Mouse (Mus musculus) layer of hippocampus, postnatal 14 days (tissue): Measurements from ENCODE around the gene Orc2. TPM values are rescaled to one million over a fixed set of nuclear protein-coding genes. Genes with fewer than 3 reads are reported as not detected.
A peak's percentile ranks its signal among the peaks of the same experiment; 100 is the strongest.

ENCODE experiments used
- DNase-seq, 2 experiments: peaks; one replicate each; pipeline ENCODE4 v3.0.0; 2021 to 2022; ENCODE audit warnings: low spot score in 2 of 2, mixed read lengths in 1 of 2
- long read RNA-seq, 2 experiments: library from polyadenylated mRNA; stranded (forward); transcript quantifications; one replicate each; pipeline ENCODE4 v2.0.0; 2021
- total RNA-seq, 2 experiments: library from RNA; stranded (reverse); gene quantifications; 2 replicates each; pipeline ENCODE4 v1.2.3; 2021

The Orc2 gene
- total RNA-seq: 10 to 100 TPM; 26.8 to 28.3 TPM
- long read RNA-seq, experiment 1, transcript Orc2-201 (18 exons, 3,561 nt): major isoform, 8 of 12 reads
- long read RNA-seq, experiment 1, partial matches to known transcripts: 0 of 12 reads
- long read RNA-seq, experiment 1, other reads (novel, unspliced or antisense): 4 of 12 reads
- long read RNA-seq, experiment 2, transcript Orc2-201 (18 exons, 3,561 nt): major isoform, 16 of 29 reads
- long read RNA-seq, experiment 2, partial matches to known transcripts: 2 of 29 reads
- long read RNA-seq, experiment 2, other reads (novel, unspliced or antisense): 11 of 29 reads

DNA sequence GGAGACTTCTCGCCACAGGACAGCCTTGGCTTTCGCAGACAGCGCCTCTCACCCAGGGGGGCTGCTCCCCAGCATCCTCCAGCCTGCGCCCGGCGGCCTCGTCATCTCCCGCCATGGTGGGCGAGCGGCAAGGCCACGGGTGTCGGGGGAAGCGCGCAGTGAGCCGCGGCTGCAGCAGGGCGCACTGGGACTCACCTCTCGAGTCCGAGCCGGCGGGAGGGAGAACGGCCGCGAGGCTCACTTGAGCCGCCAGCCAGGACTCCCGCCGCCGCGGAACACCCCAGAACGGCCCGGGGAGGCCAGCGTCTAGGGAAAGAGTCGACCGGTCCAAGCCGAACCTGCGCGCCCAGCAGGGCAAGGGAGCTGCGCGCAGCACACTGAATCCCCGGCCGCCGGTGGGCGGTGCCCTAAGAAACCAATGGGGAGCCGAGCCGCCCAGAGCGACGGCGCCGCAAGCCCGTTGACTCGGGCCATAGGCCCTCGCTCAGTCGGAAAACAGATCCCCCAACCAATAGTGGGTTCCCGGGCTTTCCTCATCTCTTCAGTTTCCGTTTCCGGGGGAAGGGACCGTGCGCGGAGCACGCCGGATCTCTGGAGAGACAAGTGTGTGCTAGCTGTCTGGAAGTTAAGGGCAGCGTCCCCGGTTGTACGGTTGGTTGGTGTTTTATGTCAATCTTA lies at the start of gene Orc2:
TSS of gene Orc2 (minus strand) at position 533 of the 678 bp plus-strand sequence.
- DNase-seq: peak; percentile 85 to 95

DNA sequence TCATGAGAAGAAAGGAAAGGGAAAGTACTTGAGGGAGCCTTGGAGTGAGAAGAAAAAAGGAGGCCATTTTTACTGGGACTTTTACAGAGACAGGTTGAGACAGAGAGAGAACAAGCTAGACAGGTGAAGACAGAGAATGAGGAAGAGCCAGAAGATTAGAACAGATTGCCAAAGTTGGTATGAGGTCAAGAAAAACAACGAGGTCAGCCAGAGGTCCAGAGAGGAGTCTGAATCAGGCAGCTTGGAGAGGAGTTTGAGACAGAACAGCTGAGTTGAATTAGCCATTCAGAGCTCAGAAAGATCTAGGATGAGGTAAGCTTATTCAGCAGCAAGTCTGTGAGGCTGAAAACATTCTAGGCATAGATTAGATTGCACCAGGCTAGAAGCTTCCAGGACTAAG lies 36.5 kb upstream of the Orc2 start:
- no peak for DNase-seq

DNA sequence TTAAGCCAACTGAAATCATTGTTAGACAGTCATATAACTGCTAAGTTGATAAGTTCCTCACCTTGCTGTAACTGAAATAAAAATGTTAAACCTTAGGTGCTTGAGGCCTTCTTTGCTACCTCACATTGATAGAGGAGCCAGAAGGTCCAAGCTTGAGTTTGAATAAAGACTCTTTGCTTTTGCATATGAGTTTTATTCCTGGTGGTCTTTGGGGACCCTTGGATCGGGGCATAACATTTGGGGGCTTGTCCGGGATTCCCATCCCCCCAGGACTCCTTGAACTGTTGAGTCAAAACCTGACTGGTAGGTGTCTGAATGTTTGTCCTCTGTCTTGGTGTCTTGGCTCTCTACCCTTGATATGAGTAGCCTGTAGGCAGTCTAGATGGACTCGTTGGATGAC lies 2.3 kb upstream of the Orc2 start:
- no peak for DNase-seq

DNA sequence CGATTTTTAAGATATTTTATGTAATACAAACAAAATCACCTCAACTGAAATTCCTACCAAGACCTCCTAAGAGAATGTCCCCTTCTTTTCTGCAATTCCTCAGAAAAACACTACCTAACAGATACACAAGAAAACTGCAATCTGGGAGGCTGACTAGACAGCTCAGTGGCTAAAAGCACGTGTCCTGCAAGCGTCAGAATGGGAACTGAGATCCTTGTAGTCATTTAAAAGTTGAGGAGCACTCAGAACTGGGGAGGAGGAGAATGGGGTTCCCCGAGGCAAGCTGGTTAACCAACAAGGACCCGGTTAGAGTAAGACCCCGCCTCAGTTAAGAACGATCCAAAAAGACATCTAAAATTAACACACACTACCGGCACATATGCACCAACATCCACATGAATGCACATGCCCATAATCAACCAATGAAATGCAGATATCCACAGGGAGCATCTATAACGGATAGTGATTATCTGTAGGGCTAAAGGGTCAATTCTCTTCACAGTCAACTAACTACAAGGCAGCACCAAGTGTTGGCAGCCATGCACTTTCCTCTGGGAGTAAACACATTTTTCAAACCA lies 1.0 kb downstream of the Orc2 start:
- no peak for DNase-seq

DNA sequence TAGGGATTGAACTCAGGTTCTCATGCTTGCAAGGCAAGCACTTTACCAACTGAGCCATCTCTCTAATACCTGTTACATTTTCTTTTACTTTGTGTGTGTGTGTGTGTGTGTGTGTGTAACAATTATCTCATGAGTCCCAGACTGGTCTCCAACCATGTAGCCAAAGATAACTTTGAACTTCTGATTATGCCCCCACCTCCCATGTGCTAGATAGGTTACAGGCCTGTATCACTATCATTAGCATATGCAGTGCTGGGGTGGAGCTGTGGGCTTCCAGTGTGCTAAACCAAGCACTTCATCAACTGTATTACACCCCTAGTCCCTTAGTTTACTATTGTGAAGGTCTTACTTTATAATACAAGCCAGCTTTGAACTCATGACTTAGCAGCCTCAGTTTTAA lies 1.8 kb downstream of the Orc2 start:
- DNase-seq: no peak

DNA sequence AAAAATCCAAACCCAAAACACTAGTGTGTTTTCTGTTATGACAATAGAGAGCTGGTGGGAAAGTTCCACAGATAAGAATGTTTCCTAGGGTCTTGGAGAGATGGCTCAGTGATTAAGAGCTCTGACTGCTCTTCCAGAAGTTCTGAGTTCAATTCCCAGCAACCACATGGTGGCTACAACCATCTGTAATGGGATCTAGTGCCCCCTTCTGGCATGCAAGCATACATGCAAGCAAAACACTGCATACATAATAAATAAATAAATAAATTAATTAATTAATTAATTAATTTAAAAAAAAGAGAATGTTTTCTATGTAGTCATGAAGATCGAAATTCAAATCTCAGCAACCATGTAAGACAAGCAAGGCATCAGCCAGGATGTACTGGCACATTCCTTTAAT lies 6.2 kb downstream of the Orc2 start:
- DNase-seq: no peak

DNA sequence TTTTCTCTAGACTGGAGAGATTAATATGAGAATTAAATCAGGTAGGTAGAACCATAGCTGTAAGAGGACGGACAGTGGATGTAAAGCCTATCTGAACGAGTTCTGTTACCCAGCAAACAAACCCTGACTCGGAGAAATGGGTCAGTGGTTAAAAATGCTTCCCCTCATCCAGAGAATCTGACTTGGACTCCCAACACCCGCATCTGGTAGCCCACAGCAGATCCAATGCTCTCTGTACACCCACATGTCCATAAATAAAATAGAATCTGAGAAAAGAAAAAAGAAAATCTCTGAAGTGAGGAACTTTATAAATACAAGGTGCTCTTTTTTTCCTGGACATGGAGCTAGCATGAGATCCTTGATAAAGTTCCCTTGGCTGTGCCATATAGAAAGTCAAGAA lies 7.2 kb downstream of the Orc2 start:
- DNase-seq: no peak

DNA sequence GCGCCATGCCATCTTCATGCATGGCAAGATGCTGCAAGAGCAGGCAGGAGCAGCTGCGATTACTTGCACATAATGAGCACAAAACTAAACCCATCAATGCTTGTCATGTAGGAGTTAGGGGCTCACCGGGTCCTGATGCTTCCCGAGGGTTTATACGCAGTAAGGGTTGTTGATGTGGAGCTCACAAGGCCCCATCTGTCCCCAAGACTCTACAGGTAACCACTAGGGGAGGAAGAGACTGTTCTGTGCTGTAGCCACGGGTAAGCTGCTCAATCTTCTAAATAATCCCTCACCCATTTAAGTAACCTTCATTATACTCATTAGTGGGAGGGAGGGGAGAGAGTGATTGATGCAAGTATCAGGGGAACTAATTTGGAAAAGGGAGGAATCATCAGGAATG lies 9.3 kb downstream of the Orc2 start:
- DNase-seq: no peak

DNA sequence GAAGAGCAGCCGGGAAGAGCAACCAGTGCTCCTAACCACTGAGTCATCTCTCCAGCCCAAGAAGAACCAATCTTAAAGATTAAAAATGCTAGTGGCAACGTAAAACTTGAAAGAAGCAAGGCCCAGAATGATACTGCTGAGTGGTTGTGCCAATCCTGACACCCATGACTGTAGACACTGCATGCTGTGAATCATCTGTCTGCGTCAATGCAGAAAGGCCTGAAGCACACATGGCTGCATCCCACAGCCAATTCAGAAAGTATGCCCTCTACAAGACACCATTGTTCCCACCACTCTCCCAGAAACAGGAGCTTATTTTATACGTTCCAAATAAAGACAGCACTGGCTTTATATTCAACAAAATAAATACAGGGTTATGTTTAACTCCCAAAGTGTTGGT lies 22.3 kb downstream of the Orc2 start:
- no peak for DNase-seq

DNA sequence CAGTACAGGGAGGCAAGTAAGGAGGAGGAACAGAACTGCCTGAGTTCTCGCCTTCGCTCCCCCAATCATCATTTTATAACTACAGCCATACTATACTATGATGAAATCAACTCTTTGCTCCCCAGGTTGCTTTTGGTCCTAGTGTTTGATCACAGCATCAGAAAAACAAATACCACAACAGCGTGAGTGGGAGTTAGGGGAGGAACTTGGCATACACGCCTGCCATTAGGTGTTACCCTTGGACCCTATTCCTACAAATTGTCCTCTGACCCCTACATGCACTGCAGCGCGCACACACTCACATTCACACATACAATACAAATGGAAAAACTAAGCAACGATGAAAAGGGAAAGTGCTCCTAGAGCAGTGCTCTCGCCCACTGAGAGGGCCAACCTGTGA lies 29.2 kb downstream of the Orc2 start:
- DNase-seq: no peak

DNA sequence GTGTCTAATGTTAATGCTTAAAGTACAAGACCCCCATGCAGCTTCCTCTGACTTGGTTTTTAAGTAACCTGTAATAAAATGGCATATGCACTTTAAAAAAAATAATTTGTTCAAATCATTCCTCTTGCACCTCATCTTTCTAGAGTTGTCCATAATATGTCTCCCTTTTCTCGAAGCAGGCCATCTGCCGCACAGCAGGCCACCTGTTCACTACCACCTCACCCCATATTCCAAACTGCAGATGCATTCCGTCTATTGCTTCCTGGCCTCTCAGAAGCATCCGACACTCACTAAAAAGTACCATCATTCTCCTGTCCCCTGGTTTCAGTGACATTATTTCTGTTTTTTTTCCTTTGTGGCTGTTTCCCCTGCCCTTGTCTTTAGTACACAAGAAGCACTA lies 39.3 kb downstream of the Orc2 start:
- no peak for DNase-seq

DNA sequence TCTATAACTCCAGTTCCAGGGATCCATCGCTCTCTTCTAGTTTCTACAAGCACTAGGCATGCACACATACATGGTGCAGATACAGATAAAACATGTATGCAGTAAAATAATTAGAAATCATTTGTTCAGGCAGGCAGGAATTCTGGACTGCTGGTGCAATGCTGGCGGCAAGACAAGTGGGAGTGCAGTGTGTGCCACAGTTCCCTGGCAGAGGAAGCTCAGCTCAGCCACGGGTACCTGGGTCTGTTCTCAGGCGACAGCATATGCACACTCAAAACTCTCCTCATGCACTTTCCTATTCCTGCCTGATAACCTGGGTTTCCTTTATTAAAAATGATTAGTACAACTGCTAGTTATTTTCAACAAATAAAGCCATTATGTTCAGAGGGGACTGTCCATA lies 39.9 kb downstream of the Orc2 start:
- no peak for DNase-seq

DNA sequence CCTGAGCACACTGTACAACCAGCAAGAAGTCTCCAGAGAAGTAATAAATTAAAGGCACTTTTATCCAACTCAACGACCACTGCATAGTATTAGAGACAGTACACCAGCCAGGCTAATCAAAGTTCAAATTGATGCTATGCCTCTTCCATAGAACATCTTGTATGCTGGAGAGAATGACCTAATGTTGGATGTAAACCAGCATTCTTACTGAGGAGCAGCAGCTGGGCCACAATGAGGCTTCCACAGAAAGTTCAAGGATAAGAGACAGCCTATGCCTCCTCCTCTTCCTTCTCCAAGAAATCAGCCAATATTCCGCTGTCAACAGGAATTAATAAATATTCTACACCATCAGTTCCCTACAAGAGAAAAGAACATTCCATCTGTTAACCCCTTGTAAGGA lies 41.0 kb downstream of the Orc2 start:
- no peak for DNase-seq

DNA sequence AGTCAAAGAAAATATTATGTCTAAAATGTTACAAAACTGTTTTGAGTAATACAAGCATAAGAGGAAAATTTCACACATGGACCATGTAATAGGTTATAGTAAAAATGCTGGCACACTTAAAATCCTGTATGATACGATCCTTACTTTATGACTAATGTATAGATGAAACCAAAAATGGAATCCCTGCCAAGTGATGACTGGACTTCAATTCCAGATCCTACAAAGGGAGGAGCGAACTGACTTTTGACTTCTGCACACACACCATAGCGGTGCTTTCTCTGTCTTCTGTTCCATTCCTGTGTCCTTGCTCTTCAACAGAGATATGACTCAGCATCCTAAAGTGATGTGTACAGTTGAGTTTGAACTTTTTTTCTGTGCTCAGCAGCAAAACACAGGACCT lies 44.3 kb downstream of the Orc2 start:
- no peak for DNase-seq

DNA sequence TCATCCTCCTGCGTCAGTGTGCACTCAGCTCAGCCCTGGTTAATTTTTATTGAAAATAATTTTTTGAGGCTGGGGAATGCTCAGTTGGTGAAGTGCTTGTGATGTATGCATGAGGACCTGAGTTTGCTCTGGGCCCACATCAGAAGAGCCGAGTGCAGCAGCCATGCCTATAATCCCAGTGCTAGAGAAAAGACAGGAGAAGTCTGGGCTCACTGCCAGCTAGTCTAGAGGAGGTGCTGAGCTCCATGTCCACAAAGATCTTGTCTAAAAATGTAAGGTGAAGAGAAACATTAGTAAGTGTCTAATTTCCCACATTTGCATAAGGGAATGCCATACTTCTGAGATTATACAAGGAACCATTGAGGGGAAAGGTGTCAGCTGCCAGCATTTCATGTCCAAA lies 46.0 kb downstream of the Orc2 start:
- DNase-seq: no peak

DNA sequence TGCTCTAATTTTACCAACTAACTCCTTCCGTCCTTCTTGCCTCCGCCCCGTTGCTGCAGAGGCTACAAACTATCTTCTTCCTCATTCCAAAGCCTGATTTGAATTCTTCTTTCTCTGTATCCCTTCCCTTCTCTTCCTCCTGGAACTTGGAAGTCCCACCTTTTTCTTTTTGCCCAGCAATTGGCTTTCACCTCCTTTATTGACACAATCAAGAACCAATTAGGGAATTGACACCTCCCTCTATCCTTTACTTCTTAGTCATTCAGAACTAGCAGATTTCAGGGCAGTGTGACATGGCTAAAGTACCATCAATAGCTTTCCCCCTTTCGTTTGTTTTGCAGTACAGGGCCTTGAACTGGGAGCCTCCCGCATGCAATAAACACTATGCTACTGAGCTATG lies 46.7 kb downstream of the Orc2 start:
- DNase-seq: no peak

DNA sequence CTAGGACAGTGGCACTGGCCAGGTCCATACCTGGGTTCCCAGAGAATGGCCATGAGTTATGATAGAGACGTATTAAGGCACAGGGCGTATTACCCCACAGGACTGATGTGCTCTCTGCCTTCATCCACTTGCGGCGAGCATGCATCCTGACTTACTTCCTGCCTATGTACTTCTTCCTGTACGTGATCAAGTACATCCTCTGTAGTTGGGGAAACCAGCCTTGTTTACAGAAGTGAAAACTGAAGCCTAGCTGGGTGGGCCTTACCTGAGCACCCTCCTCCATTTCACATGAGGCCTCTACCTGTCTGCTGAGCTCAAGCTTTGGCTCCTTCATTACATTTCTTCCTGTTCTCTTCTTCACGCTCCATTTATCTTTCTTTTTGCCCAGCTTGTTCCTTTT lies 50.6 kb downstream of the Orc2 start:
- DNase-seq: no peak

DNA sequence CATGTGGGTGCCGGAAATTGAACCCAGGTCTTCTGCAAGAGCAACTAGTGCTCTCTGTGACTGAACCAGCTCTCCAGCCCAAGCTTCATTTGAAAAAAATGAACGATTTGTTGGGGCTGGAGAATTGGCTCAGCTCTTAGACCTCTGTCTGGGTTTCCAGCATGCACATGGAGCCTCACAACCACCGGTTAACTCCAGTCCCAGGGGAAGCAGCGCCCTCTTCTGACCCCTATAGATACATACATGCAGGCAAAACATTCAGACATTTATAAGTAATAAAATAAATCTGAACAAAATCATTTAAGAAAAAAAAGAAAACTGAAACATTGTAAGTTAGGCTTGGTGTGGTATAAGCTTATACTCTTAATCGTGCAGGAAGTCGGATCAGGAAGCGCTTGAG lies 56.5 kb downstream of the Orc2 start:
- DNase-seq: no peak

DNA sequence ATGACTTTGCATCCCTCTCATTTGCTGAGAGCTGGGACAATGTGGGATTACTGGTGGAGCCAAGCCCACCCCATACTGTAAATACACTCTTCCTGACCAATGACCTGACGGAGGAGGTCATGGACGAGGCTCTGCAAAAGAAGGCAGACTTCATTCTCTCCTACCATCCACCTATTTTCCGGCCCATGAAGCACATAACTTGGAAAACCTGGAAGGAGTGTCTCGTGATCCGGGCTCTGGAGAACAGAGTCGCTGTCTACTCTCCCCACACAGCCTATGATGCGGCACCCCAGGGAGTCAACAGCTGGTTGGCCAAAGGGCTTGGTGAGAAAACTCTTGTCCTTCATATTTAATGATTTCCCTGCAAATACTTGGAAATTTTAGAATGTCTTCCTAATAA lies 57.1 kb downstream of the Orc2 start:
- no peak for DNase-seq

DNA sequence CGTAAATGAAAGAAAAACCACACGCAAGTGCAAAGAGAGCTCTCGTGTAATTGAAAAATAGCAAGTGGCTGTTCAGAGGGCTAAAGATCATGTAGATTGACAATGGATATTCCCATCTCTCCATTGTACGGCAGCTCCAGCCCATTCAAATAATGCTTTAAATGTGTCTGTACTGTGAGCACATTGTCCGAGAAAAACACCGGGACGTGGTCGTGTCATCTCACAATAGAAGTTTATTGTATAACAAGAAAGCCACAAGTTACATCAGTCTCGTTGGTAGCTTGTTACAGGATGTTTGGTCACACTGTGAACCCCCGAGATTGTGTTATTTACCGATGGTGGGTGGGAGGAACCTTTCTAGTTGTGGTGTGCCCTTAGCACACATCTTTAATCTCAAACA lies 59.0 kb downstream of the Orc2 start:
- no peak for DNase-seq

DNA sequence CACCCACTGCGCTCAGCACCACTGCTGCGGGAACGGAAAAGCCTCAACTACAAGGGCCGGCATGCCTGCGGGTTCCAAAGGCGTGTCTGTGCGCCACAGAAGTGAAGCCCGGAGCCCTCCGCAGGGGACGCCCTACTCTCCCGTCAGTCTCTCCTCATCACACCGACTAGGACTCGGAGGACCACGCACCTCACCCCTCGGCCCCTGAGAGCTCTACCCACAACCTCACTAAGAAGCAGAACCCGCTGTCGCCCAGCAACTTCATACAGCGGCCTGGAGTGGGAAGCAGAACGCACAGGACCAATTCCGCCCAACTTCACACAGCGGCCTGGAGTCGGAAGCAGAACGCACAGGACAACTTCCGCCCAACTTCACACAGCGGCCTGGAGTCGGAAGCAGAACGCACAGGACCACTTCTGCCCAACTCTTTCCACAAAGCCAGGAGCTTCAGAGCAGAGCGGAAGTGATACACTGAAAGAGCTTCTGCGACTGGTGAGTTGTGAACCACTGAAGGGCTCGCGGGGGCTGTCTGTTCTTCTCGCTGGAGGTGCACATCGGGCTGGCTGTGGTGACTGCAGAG lies 59.7 kb downstream of the Orc2 start, which contains the start of the genes Nif3l1 and Ppil3:
TSS of gene Nif3l1 (plus strand) at position 9 of the 580 bp plus-strand sequence.
TSS of gene Ppil3 (minus strand) at position 344 of the 580 bp plus-strand sequence.
- peak; percentile 94 for DNase-seq

DNA sequence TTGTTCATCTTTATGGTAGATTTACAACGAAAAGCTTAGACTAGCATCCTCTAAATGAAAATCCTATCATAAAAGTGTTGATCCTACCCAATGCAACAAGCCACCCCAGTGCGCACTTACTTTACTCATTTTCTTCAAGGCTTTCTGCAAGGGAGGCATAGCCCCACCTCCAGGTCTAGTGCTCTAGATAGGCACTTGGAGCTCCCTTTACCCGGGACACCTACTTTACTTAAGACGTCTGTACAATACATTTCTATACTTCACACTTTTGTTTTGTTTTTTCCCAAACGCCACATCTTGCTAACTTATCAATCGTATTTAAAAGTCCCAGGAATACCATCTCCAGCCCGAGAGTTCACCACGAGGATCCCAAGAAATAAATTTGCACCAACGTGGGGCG lies 60.2 kb downstream of the Orc2 start:
- no peak for DNase-seq
